Comparison of ENCODE assay signal across 16 mouse cellular contexts in the genomic region with DNA sequence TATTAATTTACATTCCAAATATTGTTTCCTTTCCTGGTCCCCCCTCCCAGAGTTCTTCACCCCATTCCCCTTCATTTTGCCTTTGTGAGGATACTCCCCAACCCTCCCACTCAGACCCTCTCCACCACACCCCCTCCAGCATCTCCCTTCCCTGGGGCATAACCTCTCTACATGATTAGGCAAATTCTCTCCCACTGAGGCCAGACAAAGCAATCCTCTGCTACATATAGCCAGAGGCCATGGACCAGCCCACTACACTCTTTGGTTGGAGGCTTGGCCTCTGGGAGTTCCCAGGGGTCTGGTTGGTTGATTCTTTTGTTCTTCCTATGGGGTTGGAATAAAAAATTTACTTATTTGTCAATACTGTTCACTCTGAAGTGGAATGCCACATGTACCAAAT.
"Had no signal": no experiment of that assay in that cellular context is flagged by ENCODE, and none has a peak within 500 bp of the region (broad histone marks: within the 10 kb centered on the region; RNA-seq: fewer than 3 reads in every experiment).

No protein-coding gene starts in this region.

- H3K27me3 ChIP-seq: limb, embryonic 12.5 days; limb, embryonic 15.5 days; neural tube, embryonic 12.5 days; neural tube, embryonic 15.5 days had no signal

- H3K27ac ChIP-seq: limb, embryonic 12.5 days; limb, embryonic 15.5 days; liver, embryonic 14.5 days; macrophage; neural tube, embryonic 12.5 days; neural tube, embryonic 15.5 days had no signal

- H3K9ac ChIP-seq: limb, embryonic 12.5 days; limb, embryonic 15.5 days; liver, embryonic 14.5 days; liver, postnatal 0 days; lung, embryonic 14.5 days; neural tube, embryonic 12.5 days; neural tube, embryonic 15.5 days had no signal

- H3K4me2 ChIP-seq: limb, embryonic 12.5 days; limb, embryonic 15.5 days; liver, embryonic 11.5 days; lung, embryonic 14.5 days; neural tube, embryonic 12.5 days; neural tube, embryonic 15.5 days had no signal

- H3K4me1 ChIP-seq: limb, embryonic 12.5 days; limb, embryonic 15.5 days; neural tube, embryonic 12.5 days; neural tube, embryonic 15.5 days had no signal

- ATAC-seq: liver, postnatal 0 days; lung, postnatal 0 days had no signal

- H3K9me3 ChIP-seq: limb, embryonic 12.5 days; limb, embryonic 15.5 days; neural tube, embryonic 12.5 days; neural tube, embryonic 15.5 days had no signal

- DNase-seq: kidney, adult 9 months; kidney, postnatal 14 days; kidney, postnatal 4 days; left cerebral cortex, postnatal 4 days; liver, postnatal 0 days; lung, embryonic 14.5 days; thymus, adult 18-20 months; thymus, postnatal 36 days had no signal

- H3K36me3 ChIP-seq: limb, embryonic 12.5 days; limb, embryonic 15.5 days; neural tube, embryonic 12.5 days; neural tube, embryonic 15.5 days had no signal

- H3K4me3 ChIP-seq: limb, embryonic 12.5 days; limb, embryonic 15.5 days; neural tube, embryonic 12.5 days; neural tube, embryonic 15.5 days had no signal
